Mouse (Mus musculus) kidney, embryonic 16.5 days (tissue): Measurements from ENCODE around the gene Rpf2. TPM values are rescaled to one million over a fixed set of nuclear protein-coding genes. Genes with fewer than 3 reads are reported as not detected.
A peak's percentile ranks its signal among the peaks of the same experiment; 100 is the strongest.

Experiments
- ATAC-seq: fragments of 200-750 bp; cut with Nextera tagmentation; 2 replicates; pipeline ENCODE4 v1.8.0; 2017; ENCODE audit warnings: moderate TSS enrichment; ENCODE audit not compliant: low FRiP score, low TSS enrichment
- H3K27ac ChIP-seq: fragments of 300-500 bp; sonication (generic); 2 replicates; pipeline ENCODE4 v1.5.1; 2014; ENCODE audit warnings: low read length
- H3K27me3 ChIP-seq: fragments of 300-500 bp; sonication (generic); 2 replicates; pipeline ENCODE4 v1.6.1; 2014; ENCODE audit warnings: low read length, control low read depth, mixed read lengths; ENCODE audit not compliant: insufficient read depth
- H3K36me3 ChIP-seq: fragments of 300-500 bp; sonication (generic); 2 replicates; pipeline ENCODE4 v1.6.1; 2014; ENCODE audit warnings: low read length, control low read depth, mixed read lengths; ENCODE audit not compliant: insufficient read depth
- H3K4me1 ChIP-seq: fragments of 300-500 bp; sonication (generic); 2 replicates; pipeline ENCODE4 v1.6.1; 2014; ENCODE audit warnings: low read length, control low read depth, mixed read lengths; ENCODE audit not compliant: insufficient read depth
- H3K4me2 ChIP-seq: fragments of 300-500 bp; sonication (generic); replicated peaks from 2 replicates; pipeline ENCODE4 v1.6.1; 2014; ENCODE audit warnings: low read depth, low read length
- H3K4me3 ChIP-seq: fragments of 300-500 bp; sonication (generic); 2 replicates; pipeline ENCODE4 v1.5.1; 2014; ENCODE audit warnings: mild to moderate bottlenecking, low read length
- H3K9ac ChIP-seq: fragments of 300-500 bp; sonication (generic); replicated peaks from 2 replicates; pipeline ENCODE4 v1.6.1; 2014; ENCODE audit warnings: low read length
- H3K9me3 ChIP-seq: fragments of 300-500 bp; sonication (generic); 2 replicates; pipeline ENCODE4 v1.6.1; 2016; ENCODE audit warnings: low read length, control low read depth
- WGBS: fragments of 180-500 bp; shearing (Covaris S2); extraction: QIAGEN DNeasy Blood & Tissue Kit; methylation state at CpG from one replicate; pipeline ENCODE4 v1.1.7; 2014; 5-methylcytosine and 5-hydroxymethylcytosine counted together
- polyA plus RNA-seq: library from polyadenylated mRNA; unstranded; fragments of >200 nt; fragmentation: Nextera tagmentation; extraction: Ambion mirVana; gene quantifications from 2 replicates; pipeline ENCODE4 v1.2.1, GENCODE M21; 2015

Rpf2 gene
- polyA plus RNA-seq, 1 experiment from 2014 or later, result 71.0 TPM

- no peaks in the 10 kb centered on the region for H3K36me3 ChIP-seq
- no peak overlapping the region for H3K4me3 ChIP-seq
- H3K27me3 ChIP-seq, result no peaks in the 10 kb centered on the region
- no peaks in the 10 kb centered on the region for H3K4me1 ChIP-seq
- no peak overlapping the region for H3K4me2 ChIP-seq
- ATAC-seq, result no peak
- no peak overlapping the region for H3K9ac ChIP-seq
- H3K9me3 ChIP-seq, result no peaks in the 10 kb centered on the region
- WGBS, result 87% methylated on average over 5 of the region's 5 CpGs
- H3K27ac ChIP-seq, result no peak overlapping the region
Observed at GRCm38 (mm10) chr10:40273938-40274337, 27.1 kb upstream of the Rpf2 start.

DNA sequence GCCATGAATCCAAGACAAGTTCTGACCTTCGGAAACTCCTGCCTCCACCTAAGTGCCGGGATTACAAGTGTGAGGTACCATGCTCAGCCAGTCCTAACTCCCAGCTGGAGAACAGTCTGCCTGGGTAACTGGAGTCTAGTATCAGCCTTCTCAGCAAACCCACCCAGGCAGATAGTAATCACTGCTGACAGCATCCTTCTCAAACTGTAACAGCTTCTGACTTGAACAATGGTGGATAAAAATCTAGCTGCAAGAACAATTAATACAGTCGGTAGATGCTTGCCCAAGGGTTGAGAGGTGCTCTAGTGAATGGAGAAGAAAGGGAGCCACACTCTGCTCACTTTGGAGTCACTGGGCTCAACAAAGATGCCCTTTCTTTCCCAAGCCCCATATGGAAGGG, 24.4 kb upstream of the Rpf2 start:
- H3K36me3 ChIP-seq, result no peaks in the 10 kb centered on the region
- no peak overlapping the region for H3K27ac ChIP-seq
- H3K27me3 ChIP-seq, result no peaks in the 10 kb centered on the region
- ATAC-seq, result no peak
- H3K4me2 ChIP-seq, result no peak overlapping the region
- no peak overlapping the region for H3K4me3 ChIP-seq
- 86% methylated on average over 3 of the region's 3 CpGs for WGBS
- no peaks in the 10 kb centered on the region for H3K4me1 ChIP-seq
- H3K9ac ChIP-seq, result no peak overlapping the region
- no peaks in the 10 kb centered on the region for H3K9me3 ChIP-seq

DNA sequence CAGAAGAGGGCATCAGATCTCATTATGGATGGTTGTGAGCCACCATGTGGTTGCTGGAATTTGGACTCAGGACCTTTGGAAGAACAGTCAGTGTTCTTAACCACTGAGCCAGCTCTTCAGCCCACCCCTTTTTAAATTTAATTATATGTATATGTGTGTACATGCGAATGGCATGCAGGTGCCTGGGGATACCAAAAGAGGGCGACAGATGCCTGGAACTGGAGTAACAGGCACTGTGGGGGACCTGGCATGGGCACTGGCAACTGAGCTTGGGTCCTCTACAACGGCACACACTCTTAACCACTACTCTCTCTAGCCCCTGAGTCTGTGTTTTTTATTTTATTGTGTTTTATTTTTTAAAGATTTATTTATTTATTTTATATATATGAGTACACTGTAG, 18.1 kb upstream of the Rpf2 start:
- Histone ChIP-seq H3K4me1 (no peaks in the 10 kb centered on the region), H3K9ac (no peak overlapping the region), H3K36me3 (no peaks in the 10 kb centered on the region), H3K9me3 (no peaks in the 10 kb centered on the region), H3K27ac (no peak overlapping the region), H3K27me3 (no peaks in the 10 kb centered on the region), H3K4me3 (no peak overlapping the region), H3K4me2 (no peak overlapping the region)
- WGBS, result 85% methylated on average over 3 of the region's 3 CpGs
- no peak for ATAC-seq

- H3K27ac ChIP-seq, result no peak overlapping the region
- no peak overlapping the region for H3K9ac ChIP-seq
- no peak overlapping the region for H3K4me3 ChIP-seq
- no peaks in the 10 kb centered on the region for H3K27me3 ChIP-seq
- 90% methylated on average over 4 of the region's 4 CpGs for WGBS
- no peak overlapping the region for H3K4me2 ChIP-seq
- H3K36me3 ChIP-seq, result no peaks in the 10 kb centered on the region
- no peak for ATAC-seq
- peaks cover 4% of the 10 kb centered on the region; the same call in 1 of the 2 replicates for H3K4me1 ChIP-seq
- H3K9me3 ChIP-seq, result no peaks in the 10 kb centered on the region
Observed at GRCm38 (mm10) chr10:40263691-40264090, 16.9 kb upstream of the Rpf2 start.

GRCm38 (mm10) chr10:40262200-40262599, 15.4 kb upstream of the Rpf2 start:
- no peak for ATAC-seq
- Histone ChIP-seq H3K9me3 (no peaks in the 10 kb centered on the region), H3K9ac (no peak overlapping the region), H3K4me3 (no peak overlapping the region), H3K27me3 (no peaks in the 10 kb centered on the region), H3K27ac (no peak overlapping the region), H3K4me1 (peaks cover 4% of the 10 kb centered on the region; the same call in 1 of the 2 replicates), H3K36me3 (no peaks in the 10 kb centered on the region), H3K4me2 (no peak overlapping the region)
- WGBS, result 90% methylated on average over 6 of the region's 6 CpGs

DNA sequence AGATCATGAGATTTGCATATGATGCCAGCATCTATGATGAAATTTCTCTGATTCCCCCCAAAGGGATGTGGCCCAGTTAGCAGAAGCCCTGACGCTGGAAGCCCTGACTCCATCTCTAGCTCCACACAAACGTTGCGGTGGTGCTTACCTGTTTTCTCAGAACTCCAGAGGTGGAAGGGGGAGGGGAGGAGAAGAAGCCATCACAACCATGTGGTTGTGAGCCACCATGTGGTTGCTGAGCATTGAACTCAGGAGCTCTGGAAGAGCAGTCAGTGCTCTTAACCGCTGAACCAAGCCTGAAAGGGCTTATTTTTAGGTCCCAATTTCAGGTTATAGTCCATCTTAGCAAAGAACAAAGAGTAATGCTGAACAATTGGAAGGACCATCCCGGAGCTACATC, 13.5 kb upstream of the Rpf2 start:
- H3K4me3 ChIP-seq, result no peak overlapping the region
- no peak overlapping the region for H3K27ac ChIP-seq
- 46% methylated on average over 5 of the region's 5 CpGs for WGBS
- no peak overlapping the region for H3K9ac ChIP-seq
- H3K9me3 ChIP-seq, result no peaks in the 10 kb centered on the region
- no peak for ATAC-seq
- no peaks in the 10 kb centered on the region for H3K27me3 ChIP-seq
- H3K4me2 ChIP-seq, result no peak overlapping the region
- H3K36me3 ChIP-seq, result no peaks in the 10 kb centered on the region
- H3K4me1 ChIP-seq, result peaks cover 12% of the 10 kb centered on the region

- H3K27me3 ChIP-seq, result no peaks in the 10 kb centered on the region
- H3K36me3 ChIP-seq, result 0 out of 2 replicates have a peak, but pooled peaks cover 3% of the 10 kb centered on the region
- ATAC-seq, result no peak
- H3K4me1 ChIP-seq, result peaks cover 12% of the 10 kb centered on the region
- no peak overlapping the region for H3K27ac ChIP-seq
- H3K4me3 ChIP-seq, result no peak overlapping the region
- H3K9ac ChIP-seq, result no peak overlapping the region
- 0 out of 2 replicates have a peak overlapping the region, but pooled peaks have one; percentile 89 for H3K4me2 ChIP-seq
- no peaks in the 10 kb centered on the region for H3K9me3 ChIP-seq
- WGBS, result 18% methylated on average over 8 of the region's 8 CpGs
Observed at GRCm38 (mm10) chr10:40259542-40259941, 12.7 kb upstream of the Rpf2 start.

- H3K4me1 ChIP-seq, result peaks cover 12% of the 10 kb centered on the region
- peak overlapping the region; percentile 13 for H3K4me3 ChIP-seq
- no peak overlapping the region for H3K9ac ChIP-seq
- 2% methylated on average over 5 of the region's 5 CpGs for WGBS
- H3K9me3 ChIP-seq, result no peaks in the 10 kb centered on the region
- H3K27me3 ChIP-seq, result no peaks in the 10 kb centered on the region
- H3K4me2 ChIP-seq, result peak overlapping the region; percentile 89
- ATAC-seq, result no peak
- H3K36me3 ChIP-seq, result peaks cover 8% of the 10 kb centered on the region; the same call in 1 of the 2 replicates
- H3K27ac ChIP-seq, result peak overlapping the region; percentile 98
Observed at GRCm38 (mm10) chr10:40258976-40259375, 12.1 kb upstream of the Rpf2 start.

DNA sequence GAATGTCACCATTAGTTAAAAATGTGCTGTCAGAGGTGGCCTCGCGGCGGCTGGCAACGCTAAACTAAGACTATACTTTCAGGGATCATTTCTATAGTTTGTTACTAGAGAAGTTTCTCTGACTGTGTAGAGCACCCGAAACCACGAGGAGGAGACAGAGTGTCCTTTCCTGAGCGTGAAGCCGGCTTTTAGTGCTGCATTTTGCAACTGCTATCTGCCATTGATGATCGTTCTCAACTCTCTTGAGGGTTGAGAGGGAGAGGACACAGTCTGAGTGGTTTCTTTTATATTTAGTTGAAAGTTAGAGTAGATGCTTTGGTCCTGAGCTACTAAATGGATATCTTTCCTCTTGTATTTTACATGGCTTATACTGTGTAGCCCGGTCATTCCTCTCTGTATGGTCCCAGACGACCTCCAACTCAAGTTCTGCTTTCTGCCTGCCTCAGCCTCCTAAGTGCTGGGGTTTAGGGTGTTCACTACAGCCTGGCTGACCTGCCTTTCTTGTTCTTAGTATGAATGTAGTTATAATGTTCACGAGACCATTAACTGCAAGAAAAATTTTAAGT, 11.6 kb upstream of the Rpf2 start:
- Histone ChIP-seq H3K27ac (peak overlapping the region; percentile 98), H3K9ac (peak overlapping the region; percentile 91), H3K27me3 (no peaks in the 10 kb centered on the region), H3K9me3 (no peaks in the 10 kb centered on the region), H3K36me3 (peaks cover 12% of the 10 kb centered on the region), H3K4me1 (peaks cover 12% of the 10 kb centered on the region), H3K4me2 (peak overlapping the region; percentile 89), H3K4me3 (peak overlapping the region; percentile 80)
- WGBS, result 0% methylated on average over 12 of the region's 12 CpGs
- peak; percentile 83 for ATAC-seq

- Histone ChIP-seq H3K9me3 (no peaks in the 10 kb centered on the region), H3K9ac (peak within 1 kb of the TSS; percentile 91), H3K4me1 (peaks cover 12% of the 10 kb centered on the region), H3K27ac (peak within 1 kb of the TSS; percentile 98), H3K4me3 (peak within 1 kb of the TSS; percentile 80), H3K27me3 (no peaks in the 10 kb centered on the region), H3K36me3 (peaks cover 16% of the 10 kb centered on the region), H3K4me2 (peak within 1 kb of the TSS; percentile 89)
- 0% methylated on average over 43 of the region's 43 CpGs for WGBS
- ATAC-seq, result peak; percentile 79
Observed at GRCm38 (mm10) chr10:40257414-40258255, 10.8 kb upstream of the Rpf2 start, which contains the start of gene Gtf3c6. Gtf3c6 (minus strand) TSS chr10:40258108.
